Mouse (Mus musculus) spleen, adult 2 months (tissue): Measurements from ENCODE around the gene Gm17622. TPM values are rescaled to one million over a fixed set of nuclear protein-coding genes. Genes with fewer than 3 reads are reported as not detected.

Source experiments
- DNase-seq, 2 experiments: peaks; one replicate each; pipeline versions ENCODE4 v3.0.0 to v3.0.0-alpha.2; 2012 to 2021; ENCODE audit warnings: low spot score in 2 of 2, low read depth in 1 of 2
- H3K27ac ChIP-seq: fragments of 200-500 bp; 2 replicates; pipeline ENCODE4 v1.5.1; 2012; ENCODE audit warnings: low read length, inconsistent platforms; ENCODE audit not compliant: insufficient read depth
- H3K27me3 ChIP-seq: fragments of 200-500 bp; 2 replicates; pipeline ENCODE4 v1.6.1; 2012; ENCODE audit warnings: mild to moderate bottlenecking, moderate library complexity, low read length, inconsistent platforms; ENCODE audit not compliant: control insufficient read depth, insufficient read depth
- H3K36me3 ChIP-seq: fragments of 200-500 bp; 2 replicates; pipeline ENCODE4 v1.6.1; 2012; ENCODE audit warnings: mild to moderate bottlenecking, low read length, inconsistent platforms; ENCODE audit not compliant: control insufficient read depth, insufficient read depth
- H3K4me1 ChIP-seq: fragments of 200-500 bp; 2 replicates; pipeline ENCODE4 v1.6.1; 2011; ENCODE audit warnings: inconsistent platforms; ENCODE audit not compliant: control insufficient read depth, insufficient read depth, insufficient read length
- H3K4me3 ChIP-seq: fragments of 200-500 bp; 2 replicates; pipeline ENCODE4 v1.5.1; 2011; ENCODE audit warnings: mild to moderate bottlenecking, inconsistent platforms; ENCODE audit not compliant: insufficient read depth, insufficient read length; ENCODE audit errors: extremely low read depth
- CTCF ChIP-seq: fragments of 200-500 bp; IDR thresholded peaks from 2 replicates; pipeline ENCODE4 v1.5.1; 2011; ENCODE audit warnings: mild to moderate bottlenecking, inconsistent platforms; ENCODE audit not compliant: insufficient read depth, insufficient read length, insufficient replicate concordance; ENCODE audit errors: extremely low read depth
- POLR2A ChIP-seq: fragments of 200-500 bp; IDR thresholded peaks from 2 replicates; pipeline ENCODE4 v1.6.1; 2011; ENCODE audit warnings: low read depth, low read length, inconsistent platforms
- WGBS: fragments of 180-500 bp; shearing (Covaris S2); methylation state at CpG from one replicate; pipeline ENCODE4 v1.1.7; 2018; 5-methylcytosine and 5-hydroxymethylcytosine counted together
- polyA plus RNA-seq: library from polyadenylated mRNA; depleted of rRNA; stranded (reverse); fragments of >200 nt; gene quantifications from 2 replicates; pipeline ENCODE4 v1.2.3, GENCODE M21; 2012; rRNA removed

The Gm17622 gene
- polyA plus RNA-seq, result not detected in 2 replicates

DNA sequence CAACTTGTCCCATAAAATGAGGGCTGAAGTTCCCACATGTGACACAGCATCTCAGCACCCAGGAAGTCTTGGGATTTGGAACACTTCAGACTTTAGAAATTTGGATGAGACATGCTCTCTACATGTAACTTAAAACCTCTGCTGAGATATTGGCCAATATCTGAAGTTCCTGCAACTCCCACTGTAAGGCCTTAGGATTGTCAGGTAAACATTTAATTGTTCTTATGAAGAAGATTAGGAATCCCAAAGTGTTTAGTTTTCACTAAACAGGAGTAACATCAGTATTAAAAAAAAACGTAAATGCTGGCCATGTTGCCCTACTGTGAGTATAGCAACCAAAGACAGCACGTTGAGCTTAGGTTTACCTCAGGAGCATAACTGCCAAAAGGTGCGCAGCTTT lies at the start of gene Gm17622:
Gene Gm17622, plus strand, starts transcription at position 301 of the 400 bp plus-strand sequence.
- H3K27me3 ChIP-seq, result no peaks in the 10 kb centered on the region
- no peak within 1 kb of the TSS for H3K4me3 ChIP-seq
- H3K36me3 ChIP-seq, result peaks cover 7% of the 10 kb centered on the region
- no peak within 1 kb of the TSS for H3K27ac ChIP-seq
- TF ChIP-seq CTCF, result no peak
- no peak for TF ChIP-seq POLR2A
- no peak for DNase-seq
- no peaks in the 10 kb centered on the region for H3K4me1 ChIP-seq
- 95% methylated on average over 3 of the region's 3 CpGs for WGBS

GRCm38 (mm10) chr13:96450205-96450856 lies 40.2 kb upstream of the Gm17622 start:
- DNase-seq, result no peak
- TF ChIP-seq POLR2A, result no peak
- TF ChIP-seq CTCF, result no peak
- WGBS, result 92% methylated on average over 11 of the region's 11 CpGs
- Histone ChIP-seq H3K27ac (no peak overlapping the region), H3K4me1 (no peaks in the 10 kb centered on the region), H3K36me3 (no peaks in the 10 kb centered on the region), H3K27me3 (no peaks in the 10 kb centered on the region), H3K4me3 (no peak overlapping the region)

GRCm38 (mm10) chr13:96450869-96451268 lies 39.7 kb upstream of the Gm17622 start:
- TF ChIP-seq CTCF (no peak), POLR2A (no peak)
- DNase-seq, result no peak
- no peak overlapping the region for H3K4me3 ChIP-seq
- no peaks in the 10 kb centered on the region for H3K36me3 ChIP-seq
- no peak overlapping the region for H3K27ac ChIP-seq
- H3K4me1 ChIP-seq, result no peaks in the 10 kb centered on the region
- WGBS, result 92% methylated on average over 7 of the region's 7 CpGs
- H3K27me3 ChIP-seq, result no peaks in the 10 kb centered on the region

- DNase-seq, result no peak
- no peaks in the 10 kb centered on the region for H3K4me1 ChIP-seq
- H3K36me3 ChIP-seq, result no peaks in the 10 kb centered on the region
- H3K27ac ChIP-seq, result no peak overlapping the region
- H3K27me3 ChIP-seq, result no peaks in the 10 kb centered on the region
- no peak overlapping the region for H3K4me3 ChIP-seq
- TF ChIP-seq CTCF, result no peak
- no peak for TF ChIP-seq POLR2A
- WGBS, result 93% methylated on average over 11 of the region's 11 CpGs
These were observed 39.0 kb upstream of the Gm17622 start for GRCm38 (mm10) chr13:96451386-96452140.

DNA sequence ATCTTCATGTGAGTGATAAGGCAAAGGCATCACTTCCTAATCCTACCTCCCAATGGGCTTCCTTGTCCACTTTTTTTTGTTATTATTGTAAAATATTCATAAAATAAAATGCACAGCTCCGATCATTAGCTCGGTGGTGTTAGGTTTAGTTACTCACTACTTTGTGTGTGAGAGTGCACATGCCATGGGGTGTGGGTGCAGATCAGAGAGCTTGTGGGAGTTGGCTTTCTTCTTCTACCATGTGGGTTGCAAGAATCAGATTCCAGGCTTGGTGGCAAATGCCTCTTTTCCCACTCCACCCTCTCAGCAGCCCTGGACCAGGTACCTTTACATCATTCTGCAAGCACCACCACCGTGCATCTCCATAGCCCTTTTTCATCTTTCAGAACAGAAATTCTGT lies 37.9 kb upstream of the Gm17622 start:
- no peaks in the 10 kb centered on the region for H3K36me3 ChIP-seq
- no peak overlapping the region for H3K27ac ChIP-seq
- TF ChIP-seq POLR2A (no peak), CTCF (no peak)
- WGBS, result 94% methylated on average over 3 of the region's 3 CpGs
- H3K4me1 ChIP-seq, result no peaks in the 10 kb centered on the region
- no peak for DNase-seq
- H3K4me3 ChIP-seq, result no peak overlapping the region
- H3K27me3 ChIP-seq, result no peaks in the 10 kb centered on the region

DNA sequence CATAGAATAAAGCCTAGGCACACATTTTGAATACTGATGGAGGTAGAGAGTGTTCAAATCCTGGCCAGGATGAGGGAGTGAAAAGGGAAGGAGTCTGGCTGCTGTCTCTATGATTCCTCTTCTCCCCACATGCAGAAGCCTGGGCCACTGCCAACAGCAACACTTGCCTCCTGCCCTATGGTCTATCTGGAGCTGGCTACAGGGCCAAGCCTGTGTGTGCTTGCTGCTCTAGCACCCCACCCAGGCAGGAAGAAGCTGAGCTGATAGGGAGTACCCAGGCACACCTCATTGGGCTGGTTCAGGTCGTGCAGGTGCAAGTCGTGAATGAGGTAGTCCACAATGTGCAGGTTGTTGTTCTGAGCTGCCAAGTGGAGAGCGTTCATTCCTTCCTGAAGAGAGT lies 36.2 kb upstream of the Gm17622 start:
- Histone ChIP-seq H3K27ac (no peak overlapping the region), H3K4me3 (no peak overlapping the region), H3K27me3 (no peaks in the 10 kb centered on the region), H3K4me1 (no peaks in the 10 kb centered on the region), H3K36me3 (no peaks in the 10 kb centered on the region)
- 83% methylated on average over 3 of the region's 3 CpGs for WGBS
- DNase-seq, result no peak
- TF ChIP-seq CTCF (no peak), POLR2A (no peak)

DNA sequence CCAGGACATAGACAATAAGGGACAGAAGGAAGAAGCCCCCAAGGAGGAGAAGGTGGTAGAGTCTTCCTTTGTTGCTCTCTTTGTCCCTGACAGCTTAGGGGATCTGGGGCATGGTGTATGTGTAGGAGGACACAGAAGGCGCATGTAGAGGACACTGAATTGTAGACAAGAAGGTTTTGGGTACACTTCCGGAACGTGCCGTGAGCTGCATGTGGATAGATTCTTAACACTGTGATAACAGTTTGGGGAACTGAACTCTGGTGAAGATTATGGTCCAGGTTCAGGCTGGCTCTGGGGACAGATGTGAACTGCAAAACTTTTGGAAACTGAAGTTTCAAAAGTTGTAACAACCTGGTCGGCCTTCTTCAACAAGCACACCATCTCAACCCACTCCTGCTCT lies 33.0 kb upstream of the Gm17622 start:
- Histone ChIP-seq H3K27ac (no peak overlapping the region), H3K4me1 (no peaks in the 10 kb centered on the region), H3K27me3 (no peaks in the 10 kb centered on the region), H3K36me3 (no peaks in the 10 kb centered on the region), H3K4me3 (no peak overlapping the region)
- 93% methylated on average over 5 of the region's 5 CpGs for WGBS
- TF ChIP-seq POLR2A (no peak), CTCF (no peak)
- DNase-seq, result no peak
